Mouse (Mus musculus) megakaryocyte, embryonic 14.5 days (primary cell): ENCODE results near the gene Tmem163.

Source experiments
- FLI1 ChIP-seq: IDR thresholded peaks from 2 replicates; pipeline ENCODE4 v1.6.1; 2012; ENCODE audit warnings: low read length, inconsistent platforms, mixed read lengths
- GATA1 ChIP-seq: IDR thresholded peaks from 3 replicates; pipeline ENCODE4 v1.6.1; 2012; ENCODE audit warnings: mixed read lengths, low read length, inconsistent platforms, borderline replicate concordance

- TF ChIP-seq GATA1 (no peak), FLI1 (no peak)
Observed at GRCm38 (mm10) chr1:127596143-127596542, 83.2 kb downstream of the Tmem163 start.
